Mouse (Mus musculus) brain, embryonic 14.5 days (tissue): ENCODE data around the gene Msmo1. TPM values are rescaled to one million over a fixed set of nuclear protein-coding genes. Genes with fewer than 3 reads are reported as not detected.

Experiments used
- DNase-seq: peaks from one replicate; pipeline ENCODE4 v3.0.0-alpha.2; 2011; ENCODE audit warnings: low read depth
- CTCF ChIP-seq: fragments of 200-500 bp; IDR thresholded peaks from 2 replicates; pipeline ENCODE4 v1.5.1; 2012; ENCODE audit warnings: inconsistent platforms, mild to moderate bottlenecking, moderate library complexity, borderline replicate concordance; ENCODE audit not compliant: insufficient read depth, insufficient read length; ENCODE audit errors: extremely low read depth
- POLR2A ChIP-seq: fragments of 200-500 bp; IDR thresholded peaks from 2 replicates; pipeline ENCODE4 v1.6.1; 2012; ENCODE audit warnings: mild to moderate bottlenecking, inconsistent platforms, borderline replicate concordance; ENCODE audit not compliant: poor library complexity, insufficient read depth, insufficient read length, severe bottlenecking; ENCODE audit errors: extremely low read depth
- polyA plus RNA-seq: library from polyadenylated mRNA; depleted of rRNA; stranded (reverse); fragments of >200 nt; gene quantifications from 2 replicates; pipeline ENCODE4 v1.2.3, GENCODE M21; 2012

Msmo1 gene
- polyA plus RNA-seq, 1 experiment: 88.1 TPM

DNA sequence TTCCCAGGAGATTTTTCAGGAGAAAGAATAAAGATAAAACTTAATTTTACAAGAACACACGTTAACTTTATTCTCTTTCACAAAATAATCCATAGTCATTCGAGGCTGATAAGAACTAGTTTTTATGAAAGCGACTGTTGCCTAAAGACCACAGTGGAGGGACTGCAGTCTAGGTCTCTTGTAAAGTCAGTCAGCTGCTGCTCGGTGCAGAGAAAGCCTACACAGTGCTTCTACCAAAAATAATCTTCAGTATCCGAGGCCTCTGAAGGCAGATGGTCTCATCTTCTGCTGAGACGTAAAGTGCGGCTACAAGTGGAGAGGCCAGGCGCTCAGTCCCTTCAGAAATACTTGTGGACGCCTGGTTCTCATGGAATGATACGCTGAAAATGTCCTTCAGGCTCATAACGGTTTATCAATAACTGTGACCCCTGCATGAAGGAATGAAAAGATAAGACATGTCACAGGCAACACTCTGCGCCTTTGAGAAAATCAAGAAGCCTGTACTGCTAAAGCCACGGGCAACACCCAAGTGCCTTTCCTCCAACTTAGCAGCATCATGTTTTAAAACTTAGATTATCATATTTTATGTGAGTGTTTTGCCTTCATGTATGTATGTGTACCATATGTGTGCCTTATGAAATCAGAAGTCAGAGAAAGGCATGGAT, 7.1 kb upstream of the Msmo1 start:
- no peak for DNase-seq
- TF ChIP-seq CTCF (no peak), POLR2A (no peak)

DNA sequence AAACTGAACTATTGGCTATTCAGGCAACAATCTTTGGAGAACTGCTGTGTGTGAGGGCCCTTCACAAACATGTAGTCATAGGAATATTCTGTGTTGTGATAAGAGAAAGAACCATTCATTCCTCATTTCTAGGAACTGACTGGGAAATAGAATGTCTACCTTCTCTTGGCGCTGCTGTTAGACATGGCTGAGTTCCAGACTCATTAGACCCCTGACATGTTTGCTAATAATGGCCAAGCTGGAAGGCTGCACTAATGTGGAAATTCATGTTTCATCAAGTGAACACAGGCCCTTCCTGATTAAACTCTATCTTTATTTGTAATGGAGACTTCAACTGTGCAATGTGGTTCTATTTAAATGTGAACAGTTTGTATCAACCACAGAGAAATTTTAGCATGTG, 5.3 kb upstream of the Msmo1 start:
- TF ChIP-seq POLR2A (no peak), CTCF (no peak)
- peak; percentile 84 for DNase-seq

DNA sequence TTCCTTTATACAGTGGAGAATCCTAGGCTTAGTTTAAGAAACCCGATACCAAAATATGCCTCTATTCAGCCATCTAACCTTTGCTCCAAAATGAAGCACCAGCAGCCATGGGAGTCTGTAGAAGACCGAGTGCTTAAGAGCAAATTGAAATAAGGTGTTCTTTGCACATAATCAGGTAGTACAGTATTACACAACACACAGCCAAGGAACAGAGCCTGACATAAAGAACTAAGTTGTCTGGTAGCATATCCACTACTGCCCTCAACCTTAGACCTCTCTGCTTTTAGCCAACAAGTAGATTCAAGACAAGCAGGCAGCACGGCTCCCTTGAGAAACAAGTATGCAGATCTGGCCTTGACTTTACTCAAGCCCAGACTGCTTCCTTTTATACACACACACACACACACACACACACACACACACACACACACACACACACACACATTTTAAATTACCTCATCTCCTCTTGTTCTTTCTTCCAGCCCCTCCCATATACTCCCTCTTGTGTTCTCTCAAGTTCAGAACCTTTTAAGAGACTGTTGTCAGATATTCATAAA, 3.3 kb upstream of the Msmo1 start:
- TF ChIP-seq POLR2A: no peak
- no peak for TF ChIP-seq CTCF

GRCm38 (mm10) chr8:64735161-64735560, 1.6 kb upstream of the Msmo1 start:
- no peak for TF ChIP-seq POLR2A
- TF ChIP-seq CTCF: no peak
- no peak for DNase-seq

More for the DNA sequence above, 3.3 kb upstream of the Msmo1 start:
- DNase-seq: no peak

DNA sequence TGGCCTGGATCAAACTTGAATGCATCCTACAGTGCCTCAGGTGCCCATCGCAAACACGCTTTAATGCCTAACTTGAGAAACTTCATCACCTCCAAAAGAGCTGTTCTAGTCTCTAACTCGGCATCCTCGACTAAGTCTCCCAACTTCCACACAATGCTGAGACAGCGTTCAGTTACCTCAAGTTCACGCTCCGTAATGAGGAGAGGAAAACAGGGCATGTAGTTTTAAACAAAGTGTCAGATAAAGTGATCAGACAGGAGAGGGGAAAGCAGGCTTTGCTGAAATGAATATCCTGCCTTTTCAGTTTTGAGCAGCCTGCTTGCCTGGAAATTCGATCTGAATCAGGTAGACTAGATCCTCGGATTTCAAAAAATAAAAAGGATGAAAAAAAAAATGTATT, 996 bp downstream of the Msmo1 start:
- DNase-seq: peak; percentile 10
- TF ChIP-seq CTCF (no peak), POLR2A (no peak)

DNA sequence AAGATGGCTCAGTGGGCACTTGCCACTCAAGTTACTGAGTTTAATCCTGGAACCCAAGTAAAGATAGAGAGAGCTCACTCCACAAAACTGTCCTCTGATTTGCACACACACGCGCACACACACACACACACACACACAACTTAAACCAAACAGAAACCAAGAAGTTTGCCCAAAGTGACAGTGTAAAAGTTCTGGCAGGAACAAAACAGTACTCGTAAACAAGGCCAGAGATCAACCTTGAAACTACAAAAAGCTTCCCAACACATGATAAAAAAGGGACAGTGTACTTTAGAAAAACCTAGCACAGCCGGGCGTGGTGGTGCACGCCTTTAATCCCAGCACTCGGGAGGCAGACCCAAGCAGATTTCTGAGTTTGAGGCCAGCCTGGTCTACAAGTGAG, 5.4 kb downstream of the Msmo1 start:
- DNase-seq: no peak
- no peak for TF ChIP-seq POLR2A
- TF ChIP-seq CTCF: no peak

GRCm38 (mm10) chr8:64726190-64726695, 7.3 kb downstream of the Msmo1 start:
- no peak for DNase-seq

GRCm38 (mm10) chr8:64723206-64723605, 10.4 kb downstream of the Msmo1 start:
- DNase-seq: no peak
- no peak for TF ChIP-seq CTCF
- no peak for TF ChIP-seq POLR2A

More at GRCm38 (mm10) chr8:64726190-64726695, 7.3 kb downstream of the Msmo1 start:
- TF ChIP-seq POLR2A (no peak), CTCF (no peak)

DNA sequence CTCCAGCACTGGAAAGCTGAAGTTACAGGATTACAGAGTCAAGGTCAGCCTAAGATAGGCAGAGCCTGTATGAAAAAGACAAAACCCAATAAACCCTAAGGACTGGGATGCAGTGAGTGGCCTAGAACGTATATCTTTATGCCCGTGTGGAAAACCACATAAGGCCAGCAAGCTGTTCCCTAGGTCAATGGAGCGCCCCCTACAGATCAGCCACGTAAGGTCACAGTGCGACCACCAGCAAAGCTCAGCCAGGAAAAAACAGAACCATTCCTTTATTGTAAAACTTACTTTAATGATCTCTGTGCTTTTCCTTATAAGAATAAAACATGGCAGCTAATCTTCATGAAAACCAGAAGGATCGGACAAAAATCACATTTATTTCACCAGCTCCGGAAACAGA, 15.7 kb downstream of the Msmo1 start:
- no peak for TF ChIP-seq POLR2A
- no peak; the same call in 1 of the 2 replicates for TF ChIP-seq CTCF
- no peak for DNase-seq

DNA sequence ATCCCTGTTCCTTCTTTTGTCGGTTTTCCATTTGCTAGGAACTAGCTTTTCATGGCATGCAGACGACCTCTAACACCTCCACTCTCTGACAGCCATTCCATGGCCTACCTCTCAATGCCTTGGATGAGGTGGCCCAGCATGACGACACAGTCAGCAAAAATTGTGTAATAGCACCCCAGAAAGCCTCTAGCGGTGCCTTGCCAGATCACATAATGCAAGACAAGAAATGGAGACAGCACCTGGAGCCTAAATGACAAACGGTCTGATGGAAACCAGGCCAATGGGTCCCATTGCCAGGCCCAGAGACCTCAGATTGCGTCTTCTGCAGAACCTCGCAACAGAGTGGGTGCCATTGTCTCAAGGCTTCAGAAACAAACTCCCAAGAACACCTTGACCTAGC, 21.1 kb downstream of the Msmo1 start:
- TF ChIP-seq POLR2A (no peak), CTCF (no peak)
- DNase-seq: no peak

GRCm38 (mm10) chr8:64711544-64711943, 22.0 kb downstream of the Msmo1 start:
- DNase-seq: no peak
- TF ChIP-seq CTCF: no peak
- no peak for TF ChIP-seq POLR2A

GRCm38 (mm10) chr8:64707481-64707880, 26.1 kb downstream of the Msmo1 start:
- TF ChIP-seq POLR2A (no peak), CTCF (no peak)
- DNase-seq: no peak

DNA sequence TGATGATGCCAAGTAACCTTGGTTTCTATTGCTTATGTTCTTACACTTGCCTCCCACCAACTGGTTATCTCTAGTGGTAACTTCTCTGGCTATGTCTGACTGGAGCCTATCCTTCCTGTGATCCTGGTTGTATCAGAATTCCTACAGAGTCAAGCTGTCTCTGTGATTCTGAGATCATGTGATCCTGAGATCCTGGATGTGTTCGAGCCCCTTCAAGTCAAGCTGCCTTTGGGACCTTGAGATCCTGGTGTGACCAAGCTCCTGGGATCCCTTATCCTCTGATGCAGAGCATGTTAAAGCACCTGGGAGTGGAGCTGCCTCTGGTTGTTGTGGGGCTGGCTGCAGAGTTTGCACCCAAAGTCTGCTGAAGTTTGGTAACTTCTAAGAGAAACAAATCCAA, 30.4 kb downstream of the Msmo1 start:
- TF ChIP-seq POLR2A: no peak
- no peak for DNase-seq

GRCm38 (mm10) chr8:64692651-64693201, 40.9 kb downstream of the Msmo1 start, which contains the start of gene Cpe:
Gene Cpe (minus strand): TSS chr8:64693054.
- peak; percentile 66; the same call in 1 of the 2 replicates for TF ChIP-seq CTCF
- TF ChIP-seq POLR2A: peak; percentile 96
- DNase-seq: peak; percentile 95
